Mouse (Mus musculus) brain, embryonic 14.5 days (tissue): ENCODE results near the gene Zfp462. TPM values are rescaled to one million over a fixed set of nuclear protein-coding genes. Genes with fewer than 3 reads are reported as not detected.

ENCODE experiments used
- DNase-seq: peaks from one replicate; pipeline ENCODE4 v3.0.0-alpha.2; 2011; ENCODE audit warnings: low read depth
- CTCF ChIP-seq: fragments of 200-500 bp; IDR thresholded peaks from 2 replicates; pipeline ENCODE4 v1.5.1; 2012; ENCODE audit warnings: inconsistent platforms, mild to moderate bottlenecking, moderate library complexity, borderline replicate concordance; ENCODE audit not compliant: insufficient read depth, insufficient read length; ENCODE audit errors: extremely low read depth
- POLR2A ChIP-seq: fragments of 200-500 bp; IDR thresholded peaks from 2 replicates; pipeline ENCODE4 v1.6.1; 2012; ENCODE audit warnings: mild to moderate bottlenecking, inconsistent platforms, borderline replicate concordance; ENCODE audit not compliant: poor library complexity, insufficient read depth, insufficient read length, severe bottlenecking; ENCODE audit errors: extremely low read depth
- polyA plus RNA-seq: library from polyadenylated mRNA; depleted of rRNA; stranded (reverse); fragments of >200 nt; gene quantifications from 2 replicates; pipeline ENCODE4 v1.2.3, GENCODE M21; 2012

Zfp462 gene
- polyA plus RNA-seq, 1 experiment: 93.8 TPM

GRCm38 (mm10) chr4:55049938-55050610, 105.2 kb downstream of the Zfp462 start:
- DNase-seq: peak; percentile 65
- no peak for TF ChIP-seq CTCF
- no peak for TF ChIP-seq POLR2A

GRCm38 (mm10) chr4:55051345-55051744, 106.5 kb downstream of the Zfp462 start:
- TF ChIP-seq POLR2A (no peak), CTCF (no peak)
- DNase-seq: no peak

GRCm38 (mm10) chr4:55052686-55053085, 107.8 kb downstream of the Zfp462 start:
- TF ChIP-seq POLR2A: no peak
- no peak for TF ChIP-seq CTCF

GRCm38 (mm10) chr4:55057666-55058455, 113.0 kb downstream of the Zfp462 start:
- no peak for DNase-seq
- TF ChIP-seq POLR2A (no peak), CTCF (no peak)

More at GRCm38 (mm10) chr4:55052686-55053085, 107.8 kb downstream of the Zfp462 start:
- DNase-seq: peak; percentile 38

- no peak for TF ChIP-seq POLR2A
- no peak for TF ChIP-seq CTCF
- DNase-seq: no peak
Measured at GRCm38 (mm10) chr4:55058901-55059300, 114.1 kb downstream of the Zfp462 start.

- TF ChIP-seq CTCF (no peak), POLR2A (no peak)
- DNase-seq: no peak
Measured at GRCm38 (mm10) chr4:55066341-55067170, 121.7 kb downstream of the Zfp462 start.

GRCm38 (mm10) chr4:55071535-55071934, 126.7 kb downstream of the Zfp462 start:
- DNase-seq: peak; percentile 73
- TF ChIP-seq CTCF: no peak
- no peak for TF ChIP-seq POLR2A

GRCm38 (mm10) chr4:55077133-55077889, 132.5 kb downstream of the Zfp462 start:
- DNase-seq: peak; percentile 94
- no peak for TF ChIP-seq POLR2A
- TF ChIP-seq CTCF: no peak

- TF ChIP-seq POLR2A (no peak), CTCF (no peak)
- DNase-seq: peak; percentile 72
Measured at GRCm38 (mm10) chr4:55077902-55078716, 133.3 kb downstream of the Zfp462 start.

GRCm38 (mm10) chr4:55079056-55079455, 134.2 kb downstream of the Zfp462 start:
- no peak for TF ChIP-seq CTCF
- no peak for TF ChIP-seq POLR2A
- no peak for DNase-seq
